Mouse (Mus musculus): ENCODE data around the gene Fut2.

DNA sequence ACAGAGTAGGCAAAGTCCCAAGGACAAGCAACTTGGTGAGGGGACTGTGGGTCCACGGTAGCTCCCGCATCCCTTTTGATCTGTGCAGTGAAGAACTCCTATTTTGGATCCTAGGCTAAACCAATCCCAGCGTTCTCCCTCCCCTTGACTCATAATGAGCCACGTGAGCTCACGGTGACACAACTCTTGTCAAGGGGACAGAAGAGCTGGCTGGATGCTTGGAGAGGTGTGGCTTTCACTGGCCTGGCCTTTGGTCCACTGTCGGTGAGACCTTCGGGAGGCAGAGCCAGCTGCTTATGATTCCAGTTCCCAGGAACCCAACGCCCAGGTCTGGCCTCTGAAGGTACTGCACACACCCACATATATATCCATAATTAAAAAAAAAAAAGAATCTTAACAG lies 16.8 kb downstream of the Fut2 start:
- TF ChIP-seq CTCF (IDR thresholded peaks at IDR 0.05; ENCODE audit: low read depth) = no peak
- TF ChIP-seq EP300 (IDR thresholded peaks at IDR 0.05; ENCODE audit: low read depth) = no peak

All from liver, postnatal 0 days (tissue).